Mouse (Mus musculus): ENCODE measurements around the gene C3ar1. TPM values are rescaled to one million over a fixed set of nuclear protein-coding genes. Genes with fewer than 3 reads are reported as not detected.

The C3ar1 gene
- polyA plus RNA-seq, 1 experiment, result 1.3 TPM

DNA sequence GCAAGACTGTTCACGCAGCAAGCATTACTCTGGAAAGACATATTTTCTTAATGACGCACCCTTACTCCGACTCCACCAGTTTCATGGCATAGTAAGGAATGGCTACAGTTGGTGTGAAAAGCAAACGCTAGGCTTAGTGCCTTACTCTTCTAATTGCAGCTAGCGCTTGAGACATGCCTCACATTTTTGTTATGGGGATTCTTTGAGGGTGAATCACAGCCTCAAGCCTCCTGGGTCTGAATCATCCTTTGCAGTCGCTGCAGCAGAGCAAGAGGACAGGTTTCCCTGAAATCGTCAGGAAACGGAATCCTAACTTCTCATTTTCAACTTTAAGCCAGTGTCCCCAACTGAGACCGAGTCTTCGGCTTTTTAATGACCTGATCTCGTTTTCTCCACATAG is 13.9 kb upstream of the C3ar1 start:
- no peak for DNase-seq (ENCODE audit: low read depth)
- TF ChIP-seq POLR2A (IDR thresholded peaks at IDR 0.05; ENCODE audit: borderline replicate concordance, extremely low read depth, insufficient read depth, insufficient read length, poor library complexity, severe bottlenecking) (no peak), CTCF (IDR thresholded peaks at IDR 0.05; ENCODE audit: borderline replicate concordance, extremely low read depth, insufficient read depth, insufficient read length) (no peak)

DNA sequence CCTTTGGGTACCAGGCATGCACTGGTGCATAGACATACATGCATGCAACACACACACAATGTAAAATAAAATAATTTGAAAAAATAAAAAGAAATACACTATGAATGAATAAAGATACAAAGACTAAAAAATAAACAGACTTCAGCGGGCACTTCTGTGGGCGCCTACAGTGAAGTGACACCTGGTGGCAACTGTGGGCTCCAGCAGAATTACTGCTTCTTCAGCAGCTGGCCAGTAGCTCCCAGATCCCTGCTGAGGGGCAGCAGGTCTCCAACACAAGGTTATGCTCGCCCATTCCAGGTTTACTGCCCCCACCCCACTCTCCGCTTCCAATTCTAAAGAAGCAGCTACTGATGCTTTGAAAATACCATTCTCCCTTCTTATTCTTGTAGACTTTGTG is 12.0 kb upstream of the C3ar1 start:
- TF ChIP-seq POLR2A (IDR thresholded peaks at IDR 0.05; ENCODE audit: borderline replicate concordance, extremely low read depth, insufficient read depth, insufficient read length, poor library complexity, severe bottlenecking) (no peak), CTCF (IDR thresholded peaks at IDR 0.05; ENCODE audit: borderline replicate concordance, extremely low read depth, insufficient read depth, insufficient read length) (peak; percentile 39; the same call in 1 of the 2 replicates)
- DNase-seq (ENCODE audit: low read depth), result peak; percentile 11

DNA sequence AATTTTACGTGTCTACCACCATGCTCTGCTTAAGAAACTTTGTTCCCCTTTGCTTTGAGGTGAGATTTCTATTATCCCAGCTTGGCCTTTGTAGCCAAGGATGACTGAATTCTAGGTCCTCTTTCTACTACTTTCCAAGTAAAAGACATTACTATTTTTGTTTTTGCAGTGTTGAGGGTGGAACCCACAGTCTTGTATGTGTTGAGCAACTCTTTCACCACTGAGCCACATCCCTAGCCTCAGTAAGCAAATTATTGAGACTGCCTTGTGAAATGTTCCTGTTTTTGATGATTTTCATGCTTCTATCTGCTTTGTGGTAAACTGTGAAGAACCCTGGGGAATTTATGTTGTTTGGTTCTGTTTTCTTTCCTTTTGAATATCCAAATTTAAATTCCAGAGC is 6.9 kb upstream of the C3ar1 start:
- DNase-seq (ENCODE audit: low read depth), result no peak
- no peak for TF ChIP-seq POLR2A (IDR thresholded peaks at IDR 0.05; ENCODE audit: borderline replicate concordance, extremely low read depth, insufficient read depth, insufficient read length, poor library complexity, severe bottlenecking)
- TF ChIP-seq CTCF (IDR thresholded peaks at IDR 0.05; ENCODE audit: borderline replicate concordance, extremely low read depth, insufficient read depth, insufficient read length), result no peak

DNA sequence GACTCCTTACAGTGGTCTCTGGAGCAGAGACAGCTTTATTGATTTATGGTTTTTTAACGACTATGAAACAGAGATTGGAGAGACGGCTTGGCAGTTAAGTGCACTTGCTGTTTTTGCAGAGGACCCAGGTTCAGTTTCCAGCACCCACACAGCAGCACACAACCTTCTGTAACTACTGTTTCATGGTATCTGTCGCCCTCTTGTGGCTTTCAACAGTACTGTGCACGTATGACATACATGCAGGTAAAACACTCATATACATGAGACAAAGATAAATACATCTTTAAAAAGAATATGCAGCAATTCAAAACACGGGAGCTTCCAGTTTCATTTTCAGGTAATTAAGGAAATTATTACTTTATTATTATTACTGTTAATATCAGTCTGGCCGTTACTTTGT is 6.5 kb upstream of the C3ar1 start:
- TF ChIP-seq POLR2A (IDR thresholded peaks at IDR 0.05; ENCODE audit: borderline replicate concordance, extremely low read depth, insufficient read depth, insufficient read length, poor library complexity, severe bottlenecking) (no peak), CTCF (IDR thresholded peaks at IDR 0.05; ENCODE audit: borderline replicate concordance, extremely low read depth, insufficient read depth, insufficient read length) (no peak)
- no peak for DNase-seq (ENCODE audit: low read depth)

DNA sequence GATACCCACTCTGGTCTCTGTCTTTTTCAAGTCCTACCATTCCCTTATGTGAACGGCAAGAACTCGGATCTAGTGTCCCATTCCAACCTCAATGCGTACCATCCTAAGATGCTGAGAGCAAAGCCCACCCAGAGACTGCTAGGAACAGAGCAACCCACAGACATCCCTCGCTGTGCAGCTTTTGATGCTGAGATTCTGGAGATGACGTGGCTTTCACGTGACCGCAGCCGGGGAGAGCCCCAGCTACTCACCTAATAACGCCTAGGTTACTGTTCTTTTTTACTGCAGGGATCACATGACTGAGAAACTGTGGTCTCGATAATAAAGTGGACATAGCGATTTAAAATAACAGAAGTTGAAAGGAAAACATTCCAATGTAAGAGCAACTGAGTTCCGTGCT is 1.4 kb downstream of the C3ar1 start:
- no peak for DNase-seq (ENCODE audit: low read depth)
- no peak for TF ChIP-seq CTCF (IDR thresholded peaks at IDR 0.05; ENCODE audit: borderline replicate concordance, extremely low read depth, insufficient read depth, insufficient read length)
- no peak for TF ChIP-seq POLR2A (IDR thresholded peaks at IDR 0.05; ENCODE audit: borderline replicate concordance, extremely low read depth, insufficient read depth, insufficient read length, poor library complexity, severe bottlenecking)

DNA sequence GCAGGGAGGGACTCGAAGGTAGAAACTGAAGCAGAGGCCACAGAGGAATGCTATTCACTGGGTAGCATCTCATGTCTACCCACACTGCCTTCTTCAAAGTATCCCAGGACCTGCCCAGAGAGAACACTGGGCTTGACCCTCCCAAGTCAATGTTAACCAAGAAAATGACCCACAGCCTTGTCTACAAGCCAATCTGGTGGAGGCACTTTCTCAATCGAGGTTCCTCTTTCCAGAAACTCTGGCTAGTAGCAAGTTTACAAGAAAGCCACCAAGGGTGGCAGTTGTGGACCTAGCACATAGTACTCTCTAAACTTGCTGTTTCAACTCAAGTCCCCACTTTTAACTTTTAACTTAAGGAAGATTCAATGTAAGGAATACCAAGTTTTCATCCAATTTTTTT is 3.3 kb downstream of the C3ar1 start:
- DNase-seq (ENCODE audit: low read depth), result no peak
- TF ChIP-seq CTCF (IDR thresholded peaks at IDR 0.05; ENCODE audit: borderline replicate concordance, extremely low read depth, insufficient read depth, insufficient read length) (no peak), POLR2A (IDR thresholded peaks at IDR 0.05; ENCODE audit: borderline replicate concordance, extremely low read depth, insufficient read depth, insufficient read length, poor library complexity, severe bottlenecking) (no peak)

DNA sequence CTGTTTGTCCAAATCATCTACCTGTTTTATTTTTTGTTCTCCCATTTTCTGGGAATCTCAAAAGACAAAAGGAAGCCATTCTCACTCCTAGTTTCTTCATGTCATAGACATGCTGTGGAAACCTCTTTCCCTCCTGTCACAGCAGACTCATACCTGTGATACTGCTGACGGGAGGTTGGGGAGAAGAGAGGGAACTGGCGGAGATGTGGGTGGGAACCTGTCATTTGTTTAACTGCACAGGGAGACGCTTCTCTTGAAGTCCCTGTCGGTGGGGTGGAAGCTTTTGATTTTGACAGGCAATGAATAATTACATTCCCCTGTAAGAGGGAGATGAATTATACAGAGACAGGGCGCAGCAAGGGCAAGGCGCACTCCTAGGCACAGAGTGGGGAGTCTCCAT is 12.2 kb downstream of the C3ar1 start:
- peak; percentile 30 for DNase-seq (ENCODE audit: low read depth)
- TF ChIP-seq POLR2A (IDR thresholded peaks at IDR 0.05; ENCODE audit: borderline replicate concordance, extremely low read depth, insufficient read depth, insufficient read length, poor library complexity, severe bottlenecking) (no peak), CTCF (IDR thresholded peaks at IDR 0.05; ENCODE audit: borderline replicate concordance, extremely low read depth, insufficient read depth, insufficient read length) (no peak)

DNA sequence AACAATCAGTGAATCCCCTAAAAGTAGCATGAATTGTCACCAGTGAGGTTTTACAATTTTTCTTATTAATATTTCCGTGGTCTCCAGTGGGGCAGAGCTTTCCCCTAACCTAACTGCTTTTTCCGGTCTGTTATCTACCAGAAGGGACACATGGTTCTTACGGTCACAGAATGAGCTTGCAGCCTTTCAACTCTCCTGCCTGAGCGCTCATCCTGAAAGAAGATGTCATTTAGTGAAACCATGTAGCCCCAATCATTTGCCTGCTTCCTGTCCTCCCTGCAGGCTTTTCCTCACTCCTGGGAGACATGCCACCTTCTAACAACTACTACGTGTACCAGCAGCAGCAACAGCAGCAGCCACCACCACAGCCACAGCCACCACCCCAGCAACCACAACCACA is 18.4 kb downstream of the C3ar1 start:
- TF ChIP-seq CTCF (IDR thresholded peaks at IDR 0.05; ENCODE audit: borderline replicate concordance, extremely low read depth, insufficient read depth, insufficient read length) (no peak), POLR2A (IDR thresholded peaks at IDR 0.05; ENCODE audit: borderline replicate concordance, extremely low read depth, insufficient read depth, insufficient read length, poor library complexity, severe bottlenecking) (no peak)
- no peak for DNase-seq (ENCODE audit: low read depth)

DNA sequence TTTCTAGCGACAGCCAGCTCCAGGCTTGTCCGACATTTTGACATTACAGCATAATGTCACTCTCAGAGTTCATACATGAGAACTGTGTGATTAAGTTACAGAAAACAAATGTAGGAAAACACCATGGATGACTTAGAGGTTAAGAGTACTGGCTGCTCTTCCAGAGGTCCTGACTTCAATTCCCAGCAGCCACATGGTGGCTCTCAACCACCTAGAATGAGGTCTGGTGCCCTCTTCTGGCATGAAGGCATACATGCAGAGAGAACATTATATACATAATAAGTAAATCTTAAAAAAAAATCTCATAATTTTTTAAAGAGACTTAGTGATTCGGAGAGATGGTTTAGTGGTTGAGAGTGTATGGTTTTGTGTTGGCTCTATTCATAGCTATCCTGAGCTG is 19.0 kb downstream of the C3ar1 start:
- DNase-seq (ENCODE audit: low read depth), result no peak
- TF ChIP-seq CTCF (IDR thresholded peaks at IDR 0.05; ENCODE audit: borderline replicate concordance, extremely low read depth, insufficient read depth, insufficient read length) (no peak), POLR2A (IDR thresholded peaks at IDR 0.05; ENCODE audit: borderline replicate concordance, extremely low read depth, insufficient read depth, insufficient read length, poor library complexity, severe bottlenecking) (no peak)

DNA sequence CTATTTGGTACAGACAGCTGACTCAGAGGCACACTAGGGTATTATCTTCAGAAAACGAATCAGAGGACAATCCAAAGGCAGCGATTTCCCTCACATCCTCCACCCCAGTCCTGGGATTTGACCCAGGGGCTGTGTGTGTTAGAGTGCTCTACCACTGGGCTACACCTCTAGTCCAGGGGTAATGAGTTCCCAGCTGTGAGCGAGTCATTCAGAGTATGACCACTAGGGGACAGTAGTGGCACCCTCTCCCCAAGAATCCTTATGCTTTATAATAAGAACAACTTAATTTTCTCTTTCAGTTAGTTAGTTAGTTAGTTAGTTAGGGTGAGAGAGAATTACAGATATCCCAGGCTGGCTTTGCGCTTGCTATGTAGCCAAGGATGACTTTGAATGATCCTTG is 21.6 kb downstream of the C3ar1 start:
- DNase-seq (ENCODE audit: low read depth), result peak; percentile 16
- TF ChIP-seq POLR2A (IDR thresholded peaks at IDR 0.05; ENCODE audit: borderline replicate concordance, extremely low read depth, insufficient read depth, insufficient read length, poor library complexity, severe bottlenecking) (no peak), CTCF (IDR thresholded peaks at IDR 0.05; ENCODE audit: borderline replicate concordance, extremely low read depth, insufficient read depth, insufficient read length) (peak; percentile 71; the same call in 1 of the 2 replicates)

DNA sequence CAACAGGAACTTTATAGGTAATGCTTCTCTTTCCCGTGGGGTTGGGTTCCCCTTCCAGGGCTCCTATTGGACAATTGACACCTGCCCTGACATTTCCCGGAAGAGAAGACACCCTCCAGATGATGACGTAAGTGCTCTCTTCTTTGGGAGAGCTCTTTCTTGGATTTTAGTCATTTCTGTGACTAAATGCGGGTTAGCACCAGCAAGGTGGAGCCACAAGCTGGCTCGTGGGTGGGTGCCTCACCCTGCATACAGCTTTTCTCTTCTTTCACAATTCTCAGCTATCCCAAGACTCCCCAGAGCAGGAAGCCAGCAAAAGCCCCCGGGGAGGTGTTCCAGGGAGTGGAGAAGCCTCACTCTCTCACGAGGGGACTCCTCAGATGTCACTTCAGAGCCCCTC is 23.1 kb downstream of the C3ar1 start:
- no peak for TF ChIP-seq CTCF (IDR thresholded peaks at IDR 0.05; ENCODE audit: borderline replicate concordance, extremely low read depth, insufficient read depth, insufficient read length)
- TF ChIP-seq POLR2A (IDR thresholded peaks at IDR 0.05; ENCODE audit: borderline replicate concordance, extremely low read depth, insufficient read depth, insufficient read length, poor library complexity, severe bottlenecking), result no peak
- no peak for DNase-seq (ENCODE audit: low read depth)

DNA sequence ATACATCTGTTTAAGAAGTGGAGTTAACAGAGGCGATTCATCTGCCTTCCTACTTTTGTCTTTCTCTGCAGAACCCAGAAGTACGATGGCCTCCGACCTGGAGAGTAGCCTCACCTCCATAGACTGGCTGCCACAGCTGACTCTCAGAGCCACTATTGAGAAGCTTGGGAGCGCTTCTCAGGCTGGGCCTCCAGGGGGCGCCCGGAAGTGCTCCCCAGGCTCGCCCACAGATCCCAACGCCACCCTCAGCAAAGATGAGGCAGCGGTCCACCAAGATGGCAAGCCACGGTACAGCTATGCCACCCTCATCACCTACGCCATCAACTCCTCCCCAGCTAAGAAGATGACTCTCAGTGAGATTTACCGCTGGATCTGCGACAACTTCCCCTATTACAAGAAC is 27.9 kb downstream of the C3ar1 start:
- no peak for TF ChIP-seq POLR2A (IDR thresholded peaks at IDR 0.05; ENCODE audit: borderline replicate concordance, extremely low read depth, insufficient read depth, insufficient read length, poor library complexity, severe bottlenecking)
- peak; percentile 44; the same call in 1 of the 2 replicates for TF ChIP-seq CTCF (IDR thresholded peaks at IDR 0.05; ENCODE audit: borderline replicate concordance, extremely low read depth, insufficient read depth, insufficient read length)
- no peak for DNase-seq (ENCODE audit: low read depth)

All from brain, embryonic 14.5 days (tissue).